In genomic region chr15:19360650-19361049, GRCm38 (mm10) we compare ENCODE assay signal across 8 mouse cellular contexts.
DNase-seq lines count a peak whose midpoint lies in the region; ATAC-seq and TF ChIP-seq lines count a peak whose summit lies in the region.

No protein-coding gene starts in this region.

- H3K9me3 ChIP-seq in midbrain, embryonic 11.5 days (ENCODE audit: control insufficient read depth, low read length): no peaks in the 10 kb centered on the region
- H3K9me3 ChIP-seq in midbrain, embryonic 10.5 days (replicated peaks): no peaks in the 10 kb centered on the region
- no peaks in the 10 kb centered on the region for H3K9me3 ChIP-seq in stomach, postnatal 0 days (ENCODE audit: control insufficient read depth, low read length)

- no peak overlapping the region for H3K4me2 ChIP-seq in midbrain, embryonic 11.5 days
- H3K4me2 ChIP-seq in stomach, postnatal 0 days (replicated peaks; ENCODE audit: low read depth): no peak overlapping the region

- intact Hi-C loops in heart, postnatal 36 days (cut with DNase I): no loop called here

- H3K27ac ChIP-seq in midbrain, embryonic 11.5 days (ENCODE audit: low read depth, low read length): no peak overlapping the region
- H3K27ac ChIP-seq in midbrain, embryonic 10.5 days (replicated peaks): no peak overlapping the region
- no peak overlapping the region for H3K27ac ChIP-seq in stomach, postnatal 0 days (replicated peaks)

- no peaks in the 10 kb centered on the region for H3K36me3 ChIP-seq in midbrain, embryonic 11.5 days (ENCODE audit: control insufficient read depth, insufficient read depth, low read length)
- no peaks in the 10 kb centered on the region for H3K36me3 ChIP-seq in midbrain, embryonic 10.5 days
- no peaks in the 10 kb centered on the region for H3K36me3 ChIP-seq in stomach, postnatal 0 days (ENCODE audit: control insufficient read depth, insufficient read depth, low read length)

- ATAC-seq in midbrain, embryonic 11.5 days (ENCODE audit: low FRiP score): 0 out of 2 replicates have a peak, but pooled peaks have one; percentile 52
- ATAC-seq in stomach, postnatal 0 days (ENCODE audit: low FRiP score, low TSS enrichment): no peak

- H3K9ac ChIP-seq in midbrain, embryonic 11.5 days (ENCODE audit: low read length): no peak overlapping the region
- no peak overlapping the region for H3K9ac ChIP-seq in stomach, postnatal 0 days (ENCODE audit: low read length)

- no peak for TF ChIP-seq EP300 in stomach, postnatal 0 days (optimal IDR thresholded peaks at IDR 0.05)

- H3K27me3 ChIP-seq in midbrain, embryonic 11.5 days (ENCODE audit: control insufficient read depth, insufficient read depth, low read length): no peaks in the 10 kb centered on the region
- H3K27me3 ChIP-seq in midbrain, embryonic 10.5 days (ENCODE audit: low read depth, poor library complexity, severe bottlenecking): no peaks in the 10 kb centered on the region
- H3K27me3 ChIP-seq in stomach, postnatal 0 days (ENCODE audit: control insufficient read depth, insufficient read depth, low read length): no peaks in the 10 kb centered on the region

- TF ChIP-seq CTCF in stomach, postnatal 0 days (IDR thresholded peaks at IDR 0.05; ENCODE audit: low read depth): peak; percentile 45; the same call in 1 of the 2 replicates

- DNase-seq in adrenal gland, postnatal 10 days: peak; percentile 25
- DNase-seq in adrenal gland, postnatal 4 days (ENCODE audit: low spot score in 2 of 2): no peak
- peak; percentile 84 for DNase-seq in midbrain, embryonic 11.5 days (ENCODE audit: low spot score, missing footprints)
- no peak for DNase-seq in midbrain, embryonic 10.5 days (ENCODE audit: low spot score)
- DNase-seq in layer of hippocampus, postnatal 36 days: peak; percentile 5 to 10
- no peak for DNase-seq in stomach, postnatal 0 days (ENCODE audit: low spot score)
- no peak for DNase-seq in urinary bladder, adult 2 months (ENCODE audit: low spot score)
- DNase-seq in heart, postnatal 36 days: no peak

- 46% methylated on average over 3 of the region's 3 CpGs for WGBS in midbrain, embryonic 11.5 days
- 28% methylated on average over 3 of the region's 3 CpGs for WGBS in midbrain, embryonic 10.5 days
- 25% methylated on average over 3 of the region's 3 CpGs for WGBS in stomach, postnatal 0 days

- H3K4me3 ChIP-seq in midbrain, embryonic 11.5 days (ENCODE audit: low read depth, low read length): no peak overlapping the region
- no peak overlapping the region for H3K4me3 ChIP-seq in midbrain, embryonic 10.5 days
- H3K4me3 ChIP-seq in stomach, postnatal 0 days (ENCODE audit: low read depth, low read length): no peak overlapping the region

- H3K4me1 ChIP-seq in midbrain, embryonic 11.5 days (ENCODE audit: control insufficient read depth, insufficient read depth, low read length): no peaks in the 10 kb centered on the region
- H3K4me1 ChIP-seq in midbrain, embryonic 10.5 days: no peaks in the 10 kb centered on the region
- H3K4me1 ChIP-seq in stomach, postnatal 0 days (replicated peaks; ENCODE audit: control insufficient read depth, insufficient read depth): no peaks in the 10 kb centered on the region

Comparison
In these comparisons a context has a peak if more than half of its experiments do, and no peak if none do; other contexts are left out.
1. DNase-seq: peak in adrenal gland, postnatal 10 days (single experiment), midbrain, embryonic 11.5 days (single experiment) and layer of hippocampus, postnatal 36 days (2 of 2); none in adrenal gland, postnatal 4 days (0 of 2), midbrain, embryonic 10.5 days (single experiment), stomach, postnatal 0 days (single experiment), urinary bladder, adult 2 months (single experiment) and heart, postnatal 36 days (0 of 2).